Mouse (Mus musculus): ENCODE measurements around the gene Pdhx.

The Pdhx gene

DNA sequence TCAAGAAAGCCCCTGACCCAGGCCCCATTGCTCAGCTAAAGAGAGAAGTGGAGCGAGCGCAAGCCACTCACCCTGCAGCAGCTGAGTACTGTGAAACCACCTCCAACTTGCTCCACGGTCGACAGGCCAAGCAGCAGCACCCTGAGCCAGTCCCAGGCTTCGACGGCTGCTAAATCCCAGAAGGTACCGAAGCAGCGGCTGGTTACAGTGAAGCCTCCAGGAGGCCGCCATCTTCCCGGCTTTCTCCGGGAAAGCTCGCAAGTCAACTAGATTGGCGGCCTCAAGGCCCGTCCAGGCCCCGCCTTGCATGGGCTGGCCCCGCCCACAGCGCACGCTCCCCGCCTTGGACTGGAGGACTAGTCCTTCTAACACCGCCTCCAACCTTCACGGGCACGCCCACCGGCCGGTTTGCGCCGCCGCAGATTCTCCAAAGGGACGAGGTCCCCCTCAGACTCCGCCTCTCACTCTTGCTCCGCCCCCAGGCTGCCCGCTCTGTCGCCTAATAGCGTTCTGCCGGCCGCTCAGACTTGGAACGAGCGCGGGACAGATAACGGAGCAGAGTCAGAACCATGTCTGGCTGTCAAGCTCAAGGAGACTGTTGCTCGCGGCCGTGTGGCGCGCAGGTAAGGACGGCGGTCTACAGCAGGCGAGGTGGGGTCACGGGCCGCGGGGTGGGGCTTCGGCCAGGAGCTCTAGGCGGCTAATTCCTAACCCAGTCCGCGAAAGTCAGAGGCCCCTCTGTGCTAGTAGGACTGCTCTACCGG, at the start of gene Pdhx, which contains the start of gene Apip:
Pdhx (minus strand) TSS at position 295 of the 764 bp plus-strand sequence.
Apip (plus strand) TSS at position 457 of the 764 bp plus-strand sequence.
- peak; percentile 100 for DNase-seq

DNA sequence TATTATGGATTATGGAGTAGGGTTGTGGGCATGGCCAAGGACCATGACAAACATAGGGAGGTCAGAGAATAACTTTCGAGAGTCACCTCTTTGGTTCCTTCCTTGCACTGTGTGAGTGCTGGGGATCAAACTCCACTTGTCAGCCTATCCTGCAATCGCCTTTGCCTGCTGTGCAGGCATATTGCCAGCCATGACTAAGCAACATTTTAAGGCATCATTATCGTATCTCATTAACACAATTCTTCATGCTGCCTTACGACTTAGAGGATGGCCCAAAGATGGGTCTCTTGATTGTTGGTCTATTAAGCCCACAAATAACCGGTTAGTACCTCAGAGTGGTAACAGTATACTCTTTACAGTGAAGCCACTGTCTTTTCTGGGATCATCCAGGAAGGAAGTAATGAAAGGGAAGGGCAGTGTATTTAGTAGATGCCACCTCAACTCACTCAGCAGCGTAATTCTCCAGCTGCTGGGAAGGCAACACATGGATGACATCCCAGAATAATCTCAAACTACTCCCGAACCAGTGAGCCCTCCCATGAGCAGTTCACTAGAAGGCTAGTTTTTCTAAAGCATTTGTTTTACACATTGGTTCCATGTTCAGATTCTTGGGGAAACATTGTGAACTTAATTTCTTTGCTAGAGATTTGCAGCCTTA, 46.0 kb upstream of the Pdhx start:
- DNase-seq, result no peak

DNA sequence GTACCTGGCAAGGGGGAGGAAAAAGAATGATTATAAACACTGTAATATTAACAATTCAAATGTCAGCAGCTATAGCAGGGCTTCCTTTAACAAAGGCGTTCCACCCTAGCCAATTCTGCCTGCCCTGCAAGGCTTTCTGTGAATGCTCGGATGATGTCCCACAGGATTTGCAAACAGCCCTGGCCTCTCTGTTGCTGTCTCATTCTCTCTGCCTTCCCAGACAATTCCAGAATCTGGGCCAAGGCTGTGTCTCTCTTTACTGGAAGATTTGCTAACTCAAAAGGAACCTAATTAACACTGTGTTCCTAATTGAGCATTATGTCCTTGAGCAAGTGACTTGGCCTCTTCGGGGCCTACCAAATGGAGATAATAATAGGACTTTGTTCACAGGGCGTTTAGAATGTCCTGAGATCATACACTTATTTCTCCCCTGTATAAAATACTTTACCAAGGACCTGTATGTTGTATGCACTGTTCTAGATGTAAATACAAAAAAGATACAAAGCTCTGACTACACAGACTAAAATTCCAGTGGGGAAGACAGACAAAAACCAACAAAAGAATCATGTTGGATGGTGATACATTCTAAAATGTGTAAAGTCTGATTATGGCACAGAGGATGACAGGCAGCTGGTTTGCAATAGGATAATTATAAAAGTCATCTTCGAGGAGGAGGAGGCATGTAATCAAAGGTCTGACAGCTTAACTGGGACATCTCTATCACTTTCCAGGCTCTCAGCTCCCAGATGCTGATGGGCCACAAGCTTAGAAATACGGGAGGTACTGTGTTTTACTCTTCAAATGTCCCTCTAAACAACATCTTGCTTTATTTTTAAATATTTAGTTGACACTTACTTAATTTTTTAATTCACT, 45.2 kb upstream of the Pdhx start:
- no peak for DNase-seq

DNA sequence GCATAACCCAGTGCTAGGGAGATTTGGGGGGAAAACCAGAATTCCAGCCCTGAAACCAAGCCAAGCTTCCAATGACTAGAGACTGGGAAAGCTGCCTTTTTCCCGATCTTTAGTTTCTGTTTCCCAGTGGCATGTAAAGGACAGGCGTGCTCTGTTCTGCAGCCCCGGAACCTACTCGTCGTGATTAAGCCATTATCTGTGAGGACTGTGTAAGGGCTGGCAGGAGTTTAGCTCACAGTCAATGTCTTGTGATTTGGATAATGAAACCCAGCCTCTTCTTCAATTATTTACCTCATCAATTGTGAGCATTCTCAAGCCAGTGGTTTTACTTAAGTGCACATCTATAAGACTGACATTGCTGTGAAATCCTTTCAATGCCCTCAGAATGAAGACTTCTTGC, 43.9 kb upstream of the Pdhx start:
- no peak for DNase-seq

DNA sequence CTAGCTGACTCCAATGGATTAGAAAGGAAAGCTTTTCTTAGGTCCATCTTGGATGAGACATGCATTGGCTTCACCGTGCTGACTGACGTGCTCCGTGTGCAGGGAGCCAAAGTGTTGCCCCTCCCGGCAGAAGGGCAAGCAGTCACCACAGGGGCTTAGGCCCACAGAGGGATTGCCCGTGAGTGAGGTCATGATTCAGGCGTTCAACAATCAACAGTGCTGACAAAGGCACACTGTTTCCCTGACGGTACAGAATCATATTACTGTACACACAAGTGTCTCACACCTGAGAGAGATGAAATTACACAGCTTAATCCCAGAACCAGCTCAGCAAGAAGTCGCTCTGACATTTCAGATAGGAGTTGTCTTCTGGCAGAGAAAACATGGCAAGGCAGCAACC, 38.4 kb upstream of the Pdhx start:
- DNase-seq, result no peak

DNA sequence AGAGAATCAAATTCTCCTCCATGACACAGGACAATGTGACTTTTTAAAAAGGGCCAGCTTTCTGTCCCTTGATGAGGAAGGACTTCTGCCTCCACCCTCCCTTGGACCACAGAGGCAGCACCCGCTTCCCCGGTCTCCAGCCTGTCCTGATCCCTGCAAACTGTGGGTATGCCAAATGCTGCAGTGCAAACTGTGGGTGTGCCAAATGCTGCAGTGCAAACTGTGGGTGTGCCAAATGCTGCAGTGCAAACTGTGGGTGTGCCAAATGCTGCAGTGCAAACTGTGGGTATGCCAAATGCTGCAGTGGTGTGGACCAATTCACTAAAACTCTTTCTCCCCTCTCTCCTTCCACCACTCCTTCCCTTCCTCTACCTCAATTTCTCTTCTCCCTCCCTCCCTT, 32.9 kb upstream of the Pdhx start:
- no peak for DNase-seq

DNA sequence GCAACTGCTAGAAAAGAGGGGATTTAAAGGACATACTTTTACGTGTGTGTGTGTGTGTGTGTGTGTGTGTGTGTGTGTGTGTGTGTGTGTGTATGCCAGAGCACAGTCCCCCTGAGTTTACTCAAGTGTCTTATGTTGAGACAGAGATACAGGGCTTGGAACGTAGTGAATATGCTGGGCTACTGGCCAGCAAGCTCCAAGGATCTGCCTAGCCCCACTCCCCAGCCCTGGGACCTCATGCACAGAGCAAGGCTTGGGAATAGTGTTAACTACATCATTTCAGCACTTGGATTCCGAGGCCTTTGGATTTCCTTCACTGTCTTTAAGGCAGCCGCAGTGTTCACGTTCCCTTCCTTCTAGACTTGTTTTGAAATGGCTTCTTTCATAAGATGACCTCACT, 29.3 kb upstream of the Pdhx start:
- no peak for DNase-seq

DNA sequence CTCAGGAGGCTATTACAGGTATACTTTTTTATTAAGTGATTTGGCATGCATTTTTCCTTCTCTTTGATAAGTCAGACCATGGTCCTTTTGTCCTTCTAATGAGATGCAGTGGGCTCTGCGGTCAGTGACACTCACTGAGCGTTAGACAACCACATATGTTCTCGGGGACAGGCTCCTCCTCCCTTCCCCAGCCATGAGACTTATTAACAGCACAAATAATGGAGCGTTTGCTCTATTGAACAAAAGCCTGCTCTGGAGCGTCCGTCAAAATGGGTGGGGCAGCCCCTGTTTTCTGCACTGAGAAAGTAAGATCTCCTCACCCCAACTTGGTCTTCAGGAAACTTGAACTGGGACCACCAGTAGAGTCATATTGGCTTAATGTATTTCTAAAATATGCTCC, 16.2 kb upstream of the Pdhx start:
- DNase-seq, result no peak

DNA sequence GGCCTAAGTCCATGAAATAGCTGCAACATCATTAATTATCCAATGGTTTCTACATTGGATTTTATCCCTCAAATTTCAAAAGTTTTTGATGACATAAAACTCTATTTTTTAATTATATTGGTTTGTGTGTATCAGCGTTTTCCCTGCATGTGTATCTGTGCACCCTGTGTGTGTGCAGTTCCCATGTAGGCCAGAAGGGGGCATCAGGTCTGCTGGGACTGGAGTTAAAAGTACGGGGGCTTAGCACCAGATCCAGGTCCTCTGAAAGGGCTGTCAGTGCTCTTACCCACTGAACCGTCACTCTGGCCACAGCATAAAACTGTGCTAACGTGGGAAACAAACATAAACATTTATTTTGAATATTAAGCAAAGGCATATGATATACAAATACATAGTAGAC, 14.8 kb upstream of the Pdhx start:
- DNase-seq, result no peak

DNA sequence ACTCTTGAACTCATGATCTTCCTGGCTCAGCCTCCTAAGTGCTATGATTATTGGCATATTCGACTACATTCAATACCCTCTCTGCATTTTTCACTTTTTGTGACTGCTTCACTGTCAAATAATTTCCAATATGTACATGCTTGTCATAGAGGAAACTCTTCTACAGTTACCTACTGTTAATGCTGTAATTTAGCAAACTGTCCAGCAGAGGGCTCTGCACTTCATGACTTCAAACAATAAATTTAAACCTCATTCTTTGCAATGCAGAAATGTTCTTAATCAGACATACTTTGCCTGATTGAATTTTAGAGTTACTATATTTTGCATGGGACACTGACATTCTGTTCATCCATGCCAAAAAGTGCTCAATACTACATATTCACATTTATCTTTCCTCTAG, 13.1 kb upstream of the Pdhx start:
- DNase-seq, result no peak

DNA sequence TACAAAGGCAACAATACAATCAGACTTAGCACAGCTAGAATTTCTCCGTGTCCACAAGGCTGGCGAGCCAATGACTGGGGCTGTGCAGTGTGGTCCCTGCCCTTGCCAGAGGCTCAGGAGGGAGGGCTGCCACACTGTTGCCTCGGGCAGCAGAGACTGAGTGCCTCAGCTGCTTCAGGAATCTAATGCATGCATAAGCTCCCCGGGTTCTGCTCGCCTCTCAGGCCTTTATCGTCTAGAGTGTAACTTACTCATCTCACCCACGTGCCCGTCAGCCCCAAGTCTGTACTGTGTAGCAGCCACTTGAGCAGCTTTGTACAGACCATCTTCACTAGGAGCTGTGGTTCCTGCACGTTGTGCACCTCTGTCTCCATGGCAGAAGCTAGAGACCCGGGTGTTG, 12.3 kb upstream of the Pdhx start:
- no peak for DNase-seq

DNA sequence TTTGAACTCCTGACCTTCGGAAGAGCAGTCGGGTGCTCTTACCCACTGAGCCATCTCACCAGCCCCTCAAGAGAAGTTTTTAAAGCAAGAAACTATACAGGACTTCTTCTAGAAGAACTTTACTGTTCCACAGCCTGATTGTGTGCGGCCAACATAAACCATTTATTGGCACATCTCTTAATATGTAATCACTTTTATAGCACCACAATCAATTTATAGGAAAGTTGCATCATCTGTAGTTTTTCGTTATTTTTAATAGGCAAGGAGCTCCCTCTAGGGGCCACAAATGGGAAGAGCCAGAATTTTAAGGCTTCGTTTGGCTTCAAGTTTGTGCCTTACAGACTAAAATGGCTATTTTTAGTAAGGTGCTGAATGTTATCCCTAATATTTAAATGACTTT, 11.1 kb upstream of the Pdhx start:
- no peak for DNase-seq

DNA sequence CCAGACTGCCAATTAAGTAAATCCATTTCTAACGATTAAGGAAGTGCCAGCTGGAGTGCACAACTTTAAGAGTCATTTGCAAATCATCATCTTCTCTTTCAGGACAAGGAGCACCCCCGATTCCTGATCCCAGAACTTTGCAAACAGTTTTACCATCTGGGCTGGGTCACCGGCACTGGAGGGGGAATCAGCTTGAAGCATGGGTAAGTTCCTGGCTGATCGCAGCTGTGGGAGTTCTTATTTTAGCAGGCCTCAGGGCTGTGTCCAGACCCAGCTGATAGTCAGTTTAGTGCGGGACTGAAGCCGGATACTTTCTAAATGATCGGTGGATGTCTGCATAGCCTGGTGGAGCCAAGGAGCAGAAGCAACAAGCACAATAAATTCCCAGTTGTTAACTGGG, 9.5 kb upstream of the Pdhx start:
- DNase-seq, result no peak

DNA sequence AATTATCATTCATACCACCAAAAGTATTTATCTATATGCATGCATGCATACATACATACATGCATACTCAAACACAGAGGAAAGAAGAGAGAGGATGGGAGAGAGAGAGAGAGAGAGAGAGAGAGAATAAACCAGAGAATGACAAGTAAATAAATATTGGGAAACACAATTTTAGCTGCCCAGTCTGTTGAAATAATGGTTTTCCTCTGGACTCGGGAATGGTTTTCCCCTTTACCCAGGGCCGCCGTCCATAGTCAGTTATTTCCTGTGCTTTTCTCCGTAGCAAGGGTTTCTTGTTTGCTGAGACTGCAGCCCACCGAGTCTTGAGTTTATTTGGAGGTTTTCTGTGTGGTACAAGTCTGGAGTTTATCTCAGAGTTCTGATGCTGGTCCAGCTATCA, 8.4 kb upstream of the Pdhx start:
- DNase-seq, result no peak

DNA sequence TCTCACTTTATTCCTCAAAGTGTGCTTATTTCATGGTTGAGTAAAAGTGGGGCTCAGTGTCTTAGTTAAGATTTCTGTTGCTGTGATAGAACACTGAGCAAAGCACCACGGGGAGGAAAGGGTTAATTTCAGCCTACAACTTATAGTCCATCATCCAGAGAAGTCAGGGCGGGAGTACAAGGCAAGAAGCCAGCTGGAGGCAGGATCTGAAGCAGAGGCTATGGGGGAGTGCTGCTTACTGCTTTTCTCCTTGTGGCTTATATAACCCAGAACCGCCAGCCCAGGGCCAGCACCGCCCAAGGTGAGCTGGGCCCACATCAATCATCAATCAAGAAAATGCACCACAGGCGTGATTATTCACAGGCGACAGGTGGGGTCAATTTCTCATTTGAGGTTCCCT, 7.8 kb upstream of the Pdhx start:
- DNase-seq, result no peak

DNA sequence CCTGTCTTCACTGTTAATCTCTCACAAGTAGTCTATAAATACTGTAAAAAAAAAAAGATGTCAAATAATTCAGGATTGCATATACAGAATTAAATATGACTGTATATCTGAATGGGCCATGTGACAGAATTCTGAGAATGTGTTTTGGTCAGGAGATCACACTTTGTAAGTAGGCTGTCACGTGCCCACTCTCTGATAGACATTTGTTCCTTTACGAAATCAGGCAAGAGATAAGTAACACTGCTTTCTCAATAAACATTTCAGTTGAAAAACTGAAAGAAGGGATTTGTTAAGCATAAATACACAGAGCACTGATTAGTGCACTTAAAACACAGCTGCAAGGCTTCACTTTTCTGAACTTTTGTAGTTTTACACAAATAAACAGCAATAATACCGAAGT, 2.7 kb downstream of the Pdhx start:
- no peak for DNase-seq

DNA sequence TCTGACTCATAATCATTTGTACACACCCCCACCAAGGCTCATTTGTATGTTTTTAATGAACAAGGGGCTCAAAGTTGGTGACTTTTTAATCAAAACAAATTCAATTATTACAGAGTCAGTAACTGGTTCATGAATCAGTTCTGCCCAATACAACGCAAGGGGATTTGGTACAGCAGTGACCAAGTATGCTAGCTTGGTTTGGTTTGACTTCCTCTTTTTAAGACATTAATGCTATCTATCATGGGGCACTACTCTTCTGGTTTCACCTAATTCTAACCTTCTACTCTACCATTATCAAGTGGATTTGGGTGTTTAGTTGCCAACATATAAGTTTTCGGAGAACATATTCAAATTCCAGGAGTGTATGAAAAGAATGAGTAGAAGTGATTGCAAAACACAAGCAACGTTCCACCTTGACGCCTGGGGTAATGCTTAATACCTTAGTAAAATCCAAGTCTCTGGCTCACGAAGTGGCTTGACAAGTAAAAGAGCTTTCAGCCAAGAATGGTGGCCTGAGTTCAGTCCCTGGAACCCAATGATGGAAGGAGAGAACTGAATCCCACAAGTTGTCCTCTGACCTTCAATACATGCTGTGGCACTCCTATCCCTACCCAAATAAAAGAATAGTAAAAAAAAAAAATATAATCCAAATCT, 3.4 kb downstream of the Pdhx start:
- no peak for DNase-seq

DNA sequence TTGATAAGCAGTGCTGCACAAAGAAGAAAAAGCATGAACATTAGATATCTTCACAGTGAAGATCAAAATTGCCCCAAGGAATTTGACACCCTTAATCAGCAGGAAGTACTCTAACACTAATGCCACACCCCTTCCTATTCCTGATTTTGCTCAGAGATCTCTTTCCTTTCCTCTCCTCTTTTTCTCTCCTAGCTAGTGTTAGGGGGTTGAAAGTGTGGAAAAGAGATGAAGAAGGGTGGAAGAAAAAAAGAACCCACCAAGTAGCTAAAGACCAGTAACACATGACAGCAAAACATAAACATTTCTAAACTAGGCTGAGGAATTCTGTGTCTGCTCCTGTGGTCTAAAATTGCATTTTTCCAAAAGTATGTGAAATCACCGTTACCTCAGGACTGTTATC, 4.7 kb downstream of the Pdhx start:
- no peak for DNase-seq

DNA sequence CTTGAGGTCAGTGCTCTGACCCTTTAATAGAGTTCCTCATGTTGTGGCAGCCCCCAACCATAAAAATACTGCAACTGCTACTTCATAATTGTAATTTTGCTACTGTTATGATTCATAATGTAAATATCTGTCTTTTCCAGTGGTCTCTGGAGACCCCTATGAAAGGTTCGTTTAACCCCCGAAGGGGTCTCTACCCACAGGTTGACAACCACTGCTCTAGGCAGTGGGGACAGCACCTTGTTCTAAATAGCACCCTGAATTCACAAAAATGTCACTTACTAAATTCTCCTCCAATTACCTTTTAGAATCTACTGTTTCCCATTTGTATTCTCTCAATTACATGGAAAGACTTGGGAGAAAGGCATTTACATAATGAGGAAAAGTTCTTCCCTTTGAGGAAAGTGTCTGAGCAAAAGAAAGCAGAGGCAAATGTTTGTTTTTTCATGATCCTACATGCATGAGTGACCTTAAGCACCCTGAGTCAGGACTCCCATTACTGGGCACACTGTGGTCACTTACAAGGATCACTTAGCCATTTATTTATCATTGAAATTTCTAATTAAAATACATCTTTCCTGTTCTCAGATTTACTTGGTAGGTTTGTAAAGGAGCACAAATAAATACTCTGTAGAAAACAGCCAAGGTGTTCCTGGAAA, 5.6 kb downstream of the Pdhx start:
- no peak for DNase-seq

DNA sequence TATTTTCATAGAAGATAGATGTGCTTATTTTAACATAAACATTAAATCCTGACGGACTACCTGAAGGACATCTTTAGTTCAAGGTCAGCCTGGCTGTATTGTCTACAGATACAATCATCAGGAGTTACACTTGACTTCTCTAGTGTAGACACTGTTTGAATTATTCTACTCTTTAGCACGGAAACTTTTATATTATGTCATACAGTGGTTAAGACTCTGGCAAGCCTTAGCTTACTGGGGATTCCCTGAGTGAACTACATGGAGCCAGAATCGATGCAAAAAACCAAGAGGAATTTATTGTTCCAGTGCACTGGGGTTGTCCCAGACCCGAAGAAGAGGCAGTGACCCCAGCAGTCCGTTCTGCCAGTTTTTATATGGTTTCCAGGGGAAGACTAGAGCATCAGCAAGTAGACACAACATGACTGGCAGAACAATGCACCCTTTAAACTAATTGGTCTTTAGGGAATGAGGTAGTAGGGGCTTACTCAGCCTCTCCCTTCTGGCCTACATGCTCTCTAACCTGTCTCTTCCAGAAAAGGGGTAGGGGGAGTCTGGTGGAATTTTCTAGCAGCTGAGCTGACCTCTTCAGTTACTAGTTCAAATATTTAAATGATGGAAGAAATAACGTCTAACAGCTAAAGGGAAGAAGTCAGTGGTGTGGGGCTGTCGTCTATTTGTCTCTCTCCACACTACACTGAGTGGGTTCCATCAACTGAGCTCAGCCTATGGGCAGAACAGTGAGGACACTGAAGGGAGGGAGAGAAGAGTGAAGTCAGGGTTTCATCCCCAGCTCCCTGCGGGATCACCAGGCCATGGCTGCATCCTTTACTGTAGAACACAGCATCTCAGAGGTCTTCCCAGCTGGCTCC, 6.4 kb downstream of the Pdhx start:
- DNase-seq, result no peak

DNA sequence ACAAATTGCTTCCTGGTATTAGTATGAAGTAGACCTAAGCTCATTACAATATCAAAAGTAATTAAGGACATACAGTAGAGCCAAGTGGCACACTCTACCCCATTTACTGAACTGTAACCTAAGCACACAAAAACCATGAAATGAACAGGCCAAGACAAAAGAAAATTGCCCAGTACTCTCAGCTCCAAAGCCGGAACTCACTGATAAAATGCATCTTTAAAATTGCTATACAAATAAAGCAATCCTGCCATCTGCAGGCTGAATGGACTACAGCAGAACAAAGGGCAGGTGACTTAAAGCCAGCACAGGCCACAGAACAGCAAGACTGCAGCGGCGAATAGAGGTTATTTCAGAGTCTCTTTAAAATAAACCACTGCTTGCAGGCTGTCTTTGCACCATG, 10.4 kb downstream of the Pdhx start:
- peak; percentile 20 for DNase-seq

DNA sequence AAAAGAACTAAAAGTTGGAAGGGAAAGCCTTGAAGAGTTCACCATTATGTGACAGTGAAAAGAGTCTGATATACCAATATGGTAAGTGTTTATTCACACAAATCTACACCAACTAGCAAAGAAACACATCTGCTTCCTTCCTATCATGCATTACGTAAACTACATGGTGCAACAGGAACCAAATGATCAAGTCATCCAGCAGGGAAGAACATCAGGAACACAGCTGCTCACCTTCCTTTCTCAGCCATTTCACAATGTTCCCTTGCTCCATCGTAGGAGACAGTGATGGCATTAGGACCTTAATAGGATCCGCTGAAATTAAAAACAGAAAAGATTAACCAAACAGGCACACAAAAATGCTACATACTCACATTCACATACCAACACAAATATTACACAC, 15.0 kb downstream of the Pdhx start:
- no peak for DNase-seq
